Mouse (Mus musculus): ENCODE data around the gene Ssr3.

DNA sequence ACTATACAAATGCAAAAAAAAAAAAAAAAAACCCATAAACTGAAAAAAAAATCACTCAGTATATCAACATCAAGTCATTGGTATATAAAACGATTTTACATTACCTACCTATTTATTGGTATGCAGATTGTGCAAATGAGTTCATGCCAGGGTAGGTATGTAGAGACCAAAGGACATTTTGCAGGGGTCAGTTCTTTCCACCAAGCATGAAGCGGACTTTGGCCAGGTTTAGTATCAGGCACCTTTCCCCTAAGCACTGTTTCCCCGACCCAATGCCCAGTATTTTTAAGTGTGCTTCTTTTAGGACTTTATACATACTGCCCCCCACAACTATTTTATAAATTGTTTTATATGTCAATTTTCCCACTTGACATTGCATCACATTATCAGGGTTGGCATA is 27.3 kb upstream of the Ssr3 start:
- TF ChIP-seq POLR2AphosphoS5 (IDR thresholded peaks at IDR 0.05; ENCODE audit: insufficient replicate concordance, low read depth, low read length), result no peak
- TF ChIP-seq CTCF (IDR thresholded peaks at IDR 0.05; ENCODE audit: low read depth, low read length), result no peak
